Mouse (Mus musculus) liver, embryonic 14.5 days (tissue): ENCODE data around the gene Tlx2. TPM values are rescaled to one million over a fixed set of nuclear protein-coding genes. Genes with fewer than 3 reads are reported as not detected.

Experiments used
- ATAC-seq: fragments of 200-750 bp; cut with Nextera tagmentation; 2 replicates; pipeline ENCODE4 v1.8.0; 2017; ENCODE audit warnings: moderate number of reproducible peaks, mild to moderate bottlenecking, moderate library complexity; ENCODE audit not compliant: insufficient read depth
- DNase-seq, 3 experiments: peaks; one replicate each; pipeline ENCODE4 v3.0.0-alpha.2; 2012 to 2013; ENCODE audit warnings: low read depth in 3 of 3, low spot score in 3 of 3
- H3K27ac ChIP-seq: fragments of 300-500 bp; sonication (generic); 2 replicates; pipeline ENCODE4 v1.5.1; 2014; ENCODE audit warnings: moderate library complexity, mild to moderate bottlenecking, control low read depth, inconsistent platforms
- H3K27me3 ChIP-seq: fragments of 300-500 bp; sonication (generic); 2 replicates; pipeline ENCODE4 v1.6.1; 2014; ENCODE audit warnings: mild to moderate bottlenecking, low read length, moderate library complexity; ENCODE audit not compliant: control insufficient read depth, insufficient read depth
- H3K36me3 ChIP-seq: fragments of 300-500 bp; sonication (generic); replicated peaks from 2 replicates; pipeline ENCODE4 v1.6.1; 2014; ENCODE audit warnings: low read depth; ENCODE audit not compliant: control insufficient read depth, insufficient read depth
- H3K4me1 ChIP-seq, 2 experiments: fragments of 200-500 bp in 1 of 2; fragments of 300-500 bp in 1 of 2; sonication (generic) in 1 of 2; replicated peaks; 2 replicates each; pipeline ENCODE4 v1.6.1; 2012 to 2014; ENCODE audit warnings: antibody characterized with exemption in 1 of 2, inconsistent platforms in 1 of 2, low read length in 1 of 2; ENCODE audit not compliant: control insufficient read depth in 2 of 2, insufficient read depth in 2 of 2
- H3K4me2 ChIP-seq: fragments of 300-500 bp; sonication (generic); 2 replicates; pipeline ENCODE4 v1.6.1; 2014; ENCODE audit warnings: low read depth, mild to moderate bottlenecking, control low read depth, moderate library complexity
- H3K4me3 ChIP-seq, 2 experiments: fragments of 200-500 bp in 1 of 2; fragments of 300-500 bp in 1 of 2; sonication (generic) in 1 of 2; 2 replicates each; pipeline ENCODE4 v1.5.1; 2012 to 2014; ENCODE audit warnings: low read depth in 2 of 2, low read length in 2 of 2, mild to moderate bottlenecking in 2 of 2, control low read depth in 1 of 2, inconsistent platforms in 1 of 2, moderate library complexity in 1 of 2; ENCODE audit not compliant: insufficient read depth in 1 of 2
- H3K9ac ChIP-seq: fragments of 300-500 bp; sonication (generic); replicated peaks from 2 replicates; pipeline ENCODE4 v1.6.1; 2014; ENCODE audit warnings: mild to moderate bottlenecking, control low read depth, moderate library complexity
- H3K9me3 ChIP-seq: fragments of 300-500 bp; sonication (generic); 2 replicates; pipeline ENCODE4 v1.6.1; 2016; ENCODE audit warnings: low read length, mixed read lengths; ENCODE audit not compliant: control insufficient read depth
- CTCF ChIP-seq: IDR thresholded peaks from 2 replicates; pipeline ENCODE4 v1.5.1; 2016; ENCODE audit warnings: antibody characterized with exemption, low read depth, control low read depth
- EP300 ChIP-seq: IDR thresholded peaks from 2 replicates; pipeline ENCODE4 v1.6.1; 2016; ENCODE audit warnings: antibody characterized with exemption, low read depth
- WGBS: fragments of 180-500 bp; shearing (Covaris S2); extraction: QIAGEN DNeasy Blood & Tissue Kit; methylation state at CpG from one replicate; pipeline ENCODE4 v1.1.7; 2014; ENCODE audit not compliant: insufficient replicate concordance; 5-methylcytosine and 5-hydroxymethylcytosine counted together
- polyA plus RNA-seq, 2 experiments: library from polyadenylated mRNA; depleted of rRNA in 1 of 2; stranded (reverse) in 1 of 2; unstranded in 1 of 2; fragments of >200 nt; fragmentation: Nextera tagmentation in 1 of 2; extraction: Ambion mirVana in 1 of 2; gene quantifications; 2 replicates each; pipeline versions ENCODE4 v1.2.1 to v1.2.3; 2012 to 2014

Gene Tlx2
- polyA plus RNA-seq, 2 experiments, result not detected

DNA sequence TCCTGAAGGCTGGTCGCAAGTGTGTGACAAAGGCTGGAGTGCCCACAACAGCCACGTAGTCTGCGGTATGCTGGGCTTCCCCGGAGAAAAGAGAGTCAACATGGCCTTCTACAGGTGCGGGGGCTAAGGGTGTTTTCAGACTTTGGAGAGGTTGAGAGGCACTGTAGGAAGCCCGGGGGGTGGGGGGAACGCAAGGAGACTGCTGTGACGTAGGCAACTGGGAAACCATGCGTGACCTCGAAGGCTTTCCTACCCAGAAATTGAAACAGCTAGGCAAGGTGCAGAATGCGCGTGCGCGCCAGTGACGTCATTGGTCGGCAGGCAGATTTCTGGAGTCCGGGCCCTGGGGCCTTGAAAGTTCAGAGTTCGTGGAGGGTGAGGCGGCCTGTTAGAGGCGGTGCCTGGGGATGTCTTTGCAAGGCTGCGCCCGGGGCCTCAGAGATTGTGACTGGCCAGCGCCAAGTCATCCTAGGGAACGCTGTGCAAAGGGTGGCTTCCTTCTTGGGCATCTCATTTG lies 31.5 kb downstream of the Tlx2 start:
- peak overlapping the region in 1 of 2 experiments; percentile 25; a peak in 2 of 4 replicates for H3K4me3 ChIP-seq
- H3K4me2 ChIP-seq, result peak overlapping the region; percentile 63
- peak overlapping the region; percentile 54 for H3K9ac ChIP-seq
- peak overlapping the region; percentile 96 for H3K27ac ChIP-seq
- WGBS, result 13% methylated on average over 24 of the region's 24 CpGs
- ATAC-seq, result peak; percentile 99
- no peaks in the 10 kb centered on the region; the same call in 1 of the 2 replicates for H3K27me3 ChIP-seq
- H3K9me3 ChIP-seq, result no peaks in the 10 kb centered on the region
- TF ChIP-seq CTCF (no peak), EP300 (peak; percentile 55)
- H3K4me1 ChIP-seq, result peaks cover 24 to 28% of the 10 kb centered on the region in 2 experiments
- H3K36me3 ChIP-seq, result no peaks in the 10 kb centered on the region
- DNase-seq, result peak; percentile 88 to 93 (median 89)

- no peak for DNase-seq
- no peak for ATAC-seq
These were observed 32.9 kb downstream of the Tlx2 start for GRCm38 (mm10) chr6:83037188-83037587.

GRCm38 (mm10) chr6:83034463-83035055 lies 35.5 kb downstream of the Tlx2 start:
- WGBS, result 73% methylated on average over 5 of the region's 5 CpGs
- Histone ChIP-seq H3K4me1 (peaks cover 26 to 27% of the 10 kb centered on the region in 2 experiments), H3K9ac (no peak overlapping the region)

More at GRCm38 (mm10) chr6:83037188-83037587, 32.9 kb downstream of the Tlx2 start:
- Histone ChIP-seq H3K9ac (no peak overlapping the region), H3K4me3 (no peak overlapping the region), H3K36me3 (0 out of 2 replicates have a peak, but pooled peaks cover under 1% of the 10 kb centered on the region), H3K4me1 (peaks cover 26 to 32% of the 10 kb centered on the region in 2 experiments), H3K9me3 (no peaks in the 10 kb centered on the region), H3K4me2 (no peak overlapping the region), H3K27me3 (no peaks in the 10 kb centered on the region; the same call in 1 of the 2 replicates), H3K27ac (no peak overlapping the region)
- 76% methylated on average over 8 of the region's 8 CpGs for WGBS
- TF ChIP-seq CTCF (no peak), EP300 (no peak)

GRCm38 (mm10) chr6:83033249-83034185 lies 36.6 kb downstream of the Tlx2 start, which contains the start of the genes Dok1 and Loxl3:
Dok1 (minus strand) TSS chr6:83033471.
Loxl3 (plus strand) TSS chr6:83034173.
- no peak for TF ChIP-seq CTCF
- no peak for TF ChIP-seq EP300
- peak within 1 kb of the TSS; percentile 94 for H3K4me2 ChIP-seq
- peaks cover 17% of the 10 kb centered on the region for H3K36me3 ChIP-seq
- peaks cover 18 to 19% of the 10 kb centered on the region in 2 experiments for H3K4me1 ChIP-seq
- H3K9ac ChIP-seq, result peak within 1 kb of the TSS; percentile 96
- H3K9me3 ChIP-seq, result no peaks in the 10 kb centered on the region
- H3K27me3 ChIP-seq, result no peaks in the 10 kb centered on the region; the same call in 1 of the 2 replicates
- peak within 1 kb of the TSS; percentile 82 to 95 for H3K4me3 ChIP-seq
- peak within 1 kb of the TSS; percentile 85 for H3K27ac ChIP-seq
- ATAC-seq, result peak; percentile 90
- WGBS, result 2% methylated on average over 51 of the region's 51 CpGs
- DNase-seq, result peak in 2 of 3 experiments; percentile 49 to 51

More at GRCm38 (mm10) chr6:83034463-83035055, 35.5 kb downstream of the Tlx2 start:
- Histone ChIP-seq H3K36me3 (peaks cover 17% of the 10 kb centered on the region), H3K27ac (no peak overlapping the region), H3K4me3 (peak overlapping the region in 1 of 2 experiments; percentile 82; a peak in 1 of 4 replicates), H3K27me3 (no peaks in the 10 kb centered on the region; the same call in 1 of the 2 replicates), H3K4me2 (peak overlapping the region; percentile 94), H3K9me3 (no peaks in the 10 kb centered on the region)
- ATAC-seq (no peak), DNase-seq (no peak)
- TF ChIP-seq CTCF (no peak), EP300 (no peak)
